In the genomic region with DNA sequence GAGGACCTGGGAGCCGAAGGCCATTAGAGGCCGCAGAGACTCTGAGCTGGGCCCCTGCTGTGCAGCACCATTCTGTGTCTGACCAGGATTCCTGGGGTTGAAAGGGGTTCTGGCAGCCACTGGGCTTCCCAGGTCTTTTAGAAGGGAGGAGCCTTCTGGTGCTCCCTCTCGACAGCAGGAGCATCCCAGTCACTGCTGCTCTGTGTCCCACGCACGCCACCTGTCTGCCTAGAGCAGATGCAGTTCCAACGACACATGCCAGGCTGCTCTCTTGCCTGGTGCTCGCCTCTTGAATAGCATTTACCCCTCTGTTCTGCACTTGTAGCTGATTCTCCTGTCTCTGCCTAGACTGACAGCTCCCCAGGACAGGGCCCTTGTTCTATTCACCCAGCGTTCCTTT, we compare ENCODE assay signal across 13 mouse cellular contexts. TPM values are rescaled to one million over a fixed set of nuclear protein-coding genes. Genes with fewer than 3 reads are reported as not detected.
DNase-seq lines count a peak whose midpoint lies in the region; ATAC-seq and TF ChIP-seq lines count a peak whose summit lies in the region.
"Had no signal": no experiment of that assay in that cellular context is flagged by ENCODE, and none has a peak within 500 bp of the region (broad histone marks: within the 10 kb centered on the region; RNA-seq: fewer than 3 reads in every experiment).

No protein-coding gene starts in this region.

- H3K9ac ChIP-seq in CH12.LX (ENCODE audit: insufficient read depth, low read depth) = no peak overlapping the region
- no peak overlapping the region for H3K9ac ChIP-seq in intestine, embryonic 16.5 days (ENCODE audit: low read depth, low read length)

- no peaks in the 10 kb centered on the region for H3K79me2 ChIP-seq in CH12.LX (replicated peaks; ENCODE audit: control insufficient read depth, extremely low read depth, insufficient read depth, poor library complexity, severe bottlenecking)

- no peaks in the 10 kb centered on the region for H3K9me3 ChIP-seq in CH12.LX (replicated peaks; ENCODE audit: low read length)
- no peaks in the 10 kb centered on the region for H3K9me3 ChIP-seq in intestine, embryonic 16.5 days (ENCODE audit: control insufficient read depth, low read length)

- no peak for TF ChIP-seq EP300 in CH12.LX (IDR thresholded peaks at IDR 0.05; ENCODE audit: low read length)

- H3K27me3 ChIP-seq in CH12.LX (replicated peaks) = no peaks in the 10 kb centered on the region
- H3K27me3 ChIP-seq in intestine, embryonic 16.5 days (replicated peaks; ENCODE audit: control insufficient read depth, insufficient read depth, low read length) = no peaks in the 10 kb centered on the region
- H3K27me3 ChIP-seq: Patski had no signal

- in situ Hi-C loops in CH12.LX (cut with MboI; ENCODE audit: low pct_ligation_motif_present, low pct_unique_long_range_greater_than_20kb, low sequenced_read_pairs) = no loop called here

- peak in 1 of 2 experiments; percentile 23; a peak in 1 of 4 replicates for TF ChIP-seq CTCF in CH12.LX (conservative IDR thresholded peaks at IDR 0.05 in 1 of 2, IDR thresholded peaks at IDR 0.05 in 1 of 2; ENCODE audit: low read depth in 2 of 2, low read length in 2 of 2)

- 82% methylated on average over 8 of the region's 8 CpGs for WGBS in intestine, embryonic 16.5 days

- H3K36me3 ChIP-seq in CH12.LX (replicated peaks in 1 of 2; ENCODE audit: control insufficient read depth in 1 of 2, insufficient read depth in 1 of 2, low read length in 1 of 2) = peaks cover 20 to 64% of the 10 kb centered on the region in 2 experiments
- peaks cover 10% of the 10 kb centered on the region; the same call in 1 of the 2 replicates for H3K36me3 ChIP-seq in intestine, embryonic 16.5 days (ENCODE audit: control insufficient read depth, insufficient read depth, low read length)

- no peak overlapping the region for H3K4me2 ChIP-seq in CH12.LX (ENCODE audit: insufficient read depth, low read depth, poor library complexity, severe bottlenecking)
- H3K4me2 ChIP-seq in intestine, embryonic 16.5 days (ENCODE audit: low read depth, low read length) = no peak overlapping the region

- H3K4me3 ChIP-seq in CH12.LX (replicated peaks in 1 of 3; ENCODE audit: low read depth in 2 of 3, low read length in 2 of 3, poor library complexity in 1 of 3) = no peak overlapping the region
- H3K4me3 ChIP-seq in intestine, embryonic 16.5 days (ENCODE audit: low read length) = no peak overlapping the region

- intact Hi-C loops in left cerebral cortex, postnatal 10 days (cut with DNase I) = no loop called here

- no peak for ATAC-seq in granulocyte monocyte progenitor cell, adult 5-6 weeks (replicated peaks; ENCODE audit: poor library complexity, severe bottlenecking)
- no peak for ATAC-seq in intestine, embryonic 16.5 days
- ATAC-seq: Patski had no signal

- H3K4me1 ChIP-seq in CH12.LX (ENCODE audit: control insufficient read depth in 1 of 2, insufficient read depth in 2 of 2) = peaks cover 39 to 73% of the 10 kb centered on the region in 2 experiments
- H3K4me1 ChIP-seq in intestine, embryonic 16.5 days (ENCODE audit: control insufficient read depth, insufficient read depth, low read length) = peaks cover 7% of the 10 kb centered on the region; the same call in 1 of the 2 replicates

- dilution Hi-C loops in CH12.LX (cut with MboI; ENCODE audit: extremely low pct_ligation_motif_present, extremely low pct_unique_long_range_greater_than_20kb, low sequenced_read_pairs) = no loop called here

- peak overlapping the region; percentile 93; the same call in 1 of the 2 replicates for H3K27ac ChIP-seq in CH12.LX (ENCODE audit: insufficient read depth, low read depth)
- H3K27ac ChIP-seq in intestine, embryonic 16.5 days (ENCODE audit: low read length) = no peak overlapping the region

- DNase-seq in CH12.LX (ENCODE audit: extremely low read depth) = no peak
- DNase-seq in cerebellum, adult 8-10 months = peak; percentile 57
- peak; percentile 83 for DNase-seq in layer of hippocampus, adult 11-12 months (ENCODE audit: low spot score)
- peak; percentile 52 to 56 for DNase-seq in left cerebral cortex, postnatal 10 days (ENCODE audit: extremely low spot score in 1 of 2, low spot score in 2 of 2)
- DNase-seq in ovary, postnatal 36 days (ENCODE audit: low spot score) = no peak
- DNase-seq in embryo, embryonic 10.5 days (ENCODE audit: low spot score) = no peak
- DNase-seq: adrenal gland, postnatal 14 days; heart, adult 11 months; heart, postnatal 36 days; kidney, adult 18-20 months had no signal

- no peak for TF ChIP-seq POLR2A in CH12.LX (IDR thresholded peaks at IDR 0.05; ENCODE audit: low read depth, low read length)

- no peak; the same call in 1 of the 2 replicates for TF ChIP-seq RAD21 in CH12.LX (IDR thresholded peaks at IDR 0.05; ENCODE audit: low read depth, low read length)

TF ChIP-seq in CH12.LX, 34 proteins besides CTCF, POLR2A, EP300 and RAD21:
- TF ChIP-seq SMC3 (IDR thresholded peaks at IDR 0.05; ENCODE audit: low read depth, low read length) (peak; percentile 5; the same call in 1 of the 2 replicates), ZKSCAN1 (IDR thresholded peaks at IDR 0.05; ENCODE audit: borderline replicate concordance, low read depth, low read length) (no peak)

RNA-seq across cellular contexts. Expression of a gene that starts 33.0 kb away (rescaled TPM):
- 29.3 and 43.3 TPM in 2 replicates for total RNA-seq in CH12.LX (2012; rRNA removed)
- 39.8 and 40.5 TPM in 2 replicates for total RNA-seq in CH12.LX (2014; rRNA removed)
- 40.4 and 41.1 TPM in 2 replicates for polyA plus RNA-seq in CH12.LX (2012; ENCODE audit: insufficient read length, low read depth)
- 10 to 100 TPM; 20.8 to 21.1 TPM for total RNA-seq in left cerebral cortex, postnatal 10 days (2021)
- 47.8 and 51.7 TPM in 2 replicates for total RNA-seq in granulocyte monocyte progenitor cell, adult 5-6 weeks (2014; fragmentation: Nextera tagmentation)
- total RNA-seq in granulocyte monocyte progenitor cell, adult 5-6 weeks (2017) = 48.6 and 82.4 TPM in 2 replicates
- polyA plus RNA-seq in intestine, embryonic 16.5 days (2015; fragmentation: Nextera tagmentation; extraction: Ambion mirVana) = 58.7 and 66.8 TPM in 2 replicates

RNA-seq across cellular contexts. Expression of a gene that starts 34.8 kb away (rescaled TPM):
- total RNA-seq in CH12.LX (2012; rRNA removed) = 73.7 and 85.1 TPM in 2 replicates
- total RNA-seq in CH12.LX (2014; rRNA removed) = 29.3 and 34.6 TPM in 2 replicates
- polyA plus RNA-seq in CH12.LX (2012; ENCODE audit: insufficient read length, low read depth) = 32.4 and 37.3 TPM in 2 replicates
- total RNA-seq in left cerebral cortex, postnatal 10 days (2021) = 10 to 100 TPM; 42.7 to 51.8 TPM
- total RNA-seq in granulocyte monocyte progenitor cell, adult 5-6 weeks (2014; fragmentation: Nextera tagmentation) = 14.0 and 16.5 TPM in 2 replicates
- 16.9 and 22.8 TPM in 2 replicates for total RNA-seq in granulocyte monocyte progenitor cell, adult 5-6 weeks (2017)
- polyA plus RNA-seq in intestine, embryonic 16.5 days (2015; fragmentation: Nextera tagmentation; extraction: Ambion mirVana) = 66.1 and 75.7 TPM in 2 replicates

Comparison
In these comparisons a context has a peak if more than half of its experiments do, and no peak if none do; other contexts are left out.
1. DNase-seq: peak in cerebellum, adult 8-10 months (single experiment), layer of hippocampus, adult 11-12 months (single experiment) and left cerebral cortex, postnatal 10 days (2 of 2); none in CH12.LX (single experiment), ovary, postnatal 36 days (single experiment) and embryo, embryonic 10.5 days (single experiment).